Mouse (Mus musculus): ENCODE results near the gene Nutf2.

DNA sequence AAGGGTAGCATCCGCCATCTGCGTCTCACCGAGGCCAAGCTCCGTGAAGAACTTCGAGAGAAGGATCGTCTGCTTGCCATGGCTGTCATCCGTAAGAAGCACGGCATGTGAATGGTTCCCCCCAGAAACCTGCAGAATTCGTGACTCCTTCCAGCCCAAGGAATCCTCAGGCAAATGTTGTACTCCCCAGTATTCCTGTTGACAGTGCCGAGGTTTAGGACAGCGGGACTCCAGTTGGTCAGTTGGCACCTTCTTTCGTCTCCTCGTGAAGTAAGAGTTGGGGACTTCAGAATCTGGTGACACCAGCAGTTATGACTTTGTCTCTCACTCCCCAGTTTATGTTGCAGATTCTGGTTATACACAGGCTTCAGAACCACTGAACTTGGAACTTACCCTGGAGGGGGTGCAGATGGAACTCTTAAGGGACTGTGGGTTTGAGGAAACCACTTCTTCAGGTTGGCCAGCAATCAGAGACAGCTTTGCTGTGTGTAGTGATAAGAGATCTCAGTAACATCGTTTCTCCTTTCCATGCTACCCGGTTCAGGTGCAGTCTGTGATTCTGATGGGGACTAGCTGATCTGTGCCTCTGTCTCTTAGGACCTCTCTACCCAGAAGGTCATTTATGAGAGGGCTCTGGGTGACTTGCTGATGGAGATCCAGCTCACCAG is 4.1 kb upstream of the Nutf2 start:
- TF ChIP-seq POLR2A (IDR thresholded peaks at IDR 0.05; ENCODE audit: borderline replicate concordance, control insufficient read depth, low read depth, low read length) (no peak), CTCF (IDR thresholded peaks at IDR 0.05; ENCODE audit: control insufficient read depth, insufficient read depth, low read length) (no peak)

All from bone marrow, adult 2 months (tissue).